Mouse (Mus musculus) limb, embryonic 10.5 days (tissue): Measurements from ENCODE around the gene Yod1. TPM values are rescaled to one million over a fixed set of nuclear protein-coding genes. Genes with fewer than 3 reads are reported as not detected.
A peak's percentile ranks its signal among the peaks of the same experiment; 100 is the strongest.

Experiments
- DNase-seq: peaks from one replicate; pipeline ENCODE4 v3.0.0-alpha.2; 2017; ENCODE audit warnings: low spot score
- H3K27ac ChIP-seq: fragments of 300-500 bp; sonication (generic); 2 replicates; pipeline ENCODE4 v1.5.1; 2016; ENCODE audit warnings: mild to moderate bottlenecking
- H3K27me3 ChIP-seq: fragments of 300-500 bp; sonication (generic); 2 replicates; pipeline ENCODE4 v1.6.1; 2016; ENCODE audit warnings: low read depth, mild to moderate bottlenecking; ENCODE audit not compliant: poor library complexity, severe bottlenecking
- H3K36me3 ChIP-seq: fragments of 300-500 bp; sonication (generic); 2 replicates; pipeline ENCODE4 v1.6.1; 2016; ENCODE audit warnings: mild to moderate bottlenecking, moderate library complexity
- H3K4me1 ChIP-seq: fragments of 300-500 bp; sonication (generic); 2 replicates; pipeline ENCODE4 v1.6.1; 2016
- H3K4me3 ChIP-seq: fragments of 300-500 bp; sonication (generic); 2 replicates; pipeline ENCODE4 v1.5.1; 2016; ENCODE audit warnings: mild to moderate bottlenecking, moderate library complexity
- H3K9me3 ChIP-seq: fragments of 300-500 bp; sonication (generic); replicated peaks from 2 replicates; pipeline ENCODE4 v1.6.1; 2016; ENCODE audit warnings: mild to moderate bottlenecking
- WGBS: fragments of 180-500 bp; shearing (Covaris S2); methylation state at CpG from one replicate; pipeline ENCODE4 v1.1.7; 2016; 5-methylcytosine and 5-hydroxymethylcytosine counted together
- polyA plus RNA-seq: library from polyadenylated mRNA; unstranded; fragments of >200 nt; fragmentation: Nextera tagmentation; extraction: Ambion mirVana; gene quantifications from 2 replicates; pipeline ENCODE4 v1.2.1, GENCODE M21; 2016

Yod1 gene
- polyA plus RNA-seq, 1 experiment from 2014 or later, result 8.2 TPM

DNA sequence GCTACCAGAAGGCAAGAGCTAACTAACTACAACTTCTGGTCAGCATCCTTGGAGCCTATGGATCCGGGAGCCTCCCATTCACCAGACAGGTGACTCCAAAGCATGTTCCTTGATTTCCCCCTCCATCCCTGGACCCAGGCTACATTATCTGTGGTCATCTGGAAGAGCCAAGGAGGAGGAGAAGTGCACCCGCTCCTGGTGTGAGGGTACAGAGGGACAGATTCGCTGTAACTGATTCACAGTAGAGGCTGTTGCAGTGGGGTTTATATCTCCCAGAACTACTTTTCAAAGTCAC lies 962 bp upstream of the Yod1 start:
- H3K27ac ChIP-seq, result peak overlapping the region; percentile 91
- H3K36me3 ChIP-seq, result peaks cover 11% of the 10 kb centered on the region
- DNase-seq, result no peak
- peaks cover 21% of the 10 kb centered on the region for H3K27me3 ChIP-seq
- H3K9me3 ChIP-seq, result no peaks in the 10 kb centered on the region
- 0% methylated on average over 3 of the region's 3 CpGs for WGBS
- peaks cover 22% of the 10 kb centered on the region for H3K4me1 ChIP-seq
- peak overlapping the region; percentile 74 for H3K4me3 ChIP-seq

DNA sequence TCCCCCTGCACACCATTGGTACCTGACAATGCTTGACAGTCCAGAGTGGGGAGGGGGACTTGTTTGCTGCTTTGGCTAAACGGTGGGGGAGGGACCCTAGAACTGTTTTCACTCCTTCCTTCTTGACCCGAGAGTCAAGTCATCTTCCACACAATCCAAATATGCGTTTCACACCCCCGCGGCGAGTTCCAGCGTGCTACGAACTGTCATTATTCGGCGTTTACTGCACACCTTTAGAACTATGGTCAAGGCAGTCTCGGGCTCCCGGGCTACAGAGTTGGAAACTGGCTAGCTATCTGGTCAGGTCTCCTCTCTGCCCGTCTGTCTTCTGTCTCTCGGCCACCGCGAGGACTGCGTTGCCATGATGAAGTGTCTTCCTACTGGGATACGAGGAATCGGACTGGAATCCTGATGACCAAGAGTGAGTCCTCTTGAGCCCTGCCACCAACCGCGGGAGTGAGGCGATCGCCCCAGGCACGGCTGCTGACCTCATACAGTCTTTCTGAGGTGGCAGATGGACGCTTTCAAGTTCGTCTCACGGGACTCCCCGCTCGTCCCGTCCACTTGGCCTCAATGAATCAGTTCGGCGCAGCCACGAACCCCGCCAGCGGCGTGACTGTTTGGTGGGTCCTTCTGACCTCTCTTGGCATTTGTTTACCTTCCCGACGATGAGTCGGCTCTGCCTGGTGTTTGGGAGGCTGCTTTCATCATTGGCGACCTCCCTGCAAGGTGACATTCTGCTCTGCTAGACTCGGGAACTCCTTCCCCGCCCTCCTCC lies 425 bp upstream of the Yod1 start:
- Histone ChIP-seq H3K4me3 (peak overlapping the region; percentile 74), H3K36me3 (peaks cover 11% of the 10 kb centered on the region), H3K4me1 (peaks cover 22% of the 10 kb centered on the region), H3K27me3 (peaks cover 21% of the 10 kb centered on the region), H3K9me3 (no peaks in the 10 kb centered on the region), H3K27ac (peak overlapping the region; percentile 91)
- DNase-seq, result no peak
- WGBS, result under 1% methylated on average over 42 of the region's 42 CpGs

DNA sequence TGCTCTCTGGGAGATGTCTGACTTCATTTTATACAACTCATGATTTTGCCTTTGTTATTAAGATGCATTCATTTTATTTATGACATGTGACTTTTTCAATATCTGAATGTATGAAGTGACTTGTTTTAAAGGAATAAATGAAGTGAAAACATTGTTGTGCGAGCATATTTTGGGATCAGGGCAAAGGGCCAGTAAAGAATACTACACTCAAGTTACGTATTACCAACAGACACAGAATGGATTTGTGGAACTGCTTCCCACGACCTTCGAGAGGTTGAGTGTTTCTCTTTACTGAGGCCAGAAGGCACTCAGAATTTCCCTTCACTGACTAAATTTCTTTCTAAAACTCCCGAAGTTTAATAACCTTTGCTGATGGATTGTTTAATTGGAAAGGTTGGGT lies 7.1 kb downstream of the Yod1 start:
- no peak overlapping the region for H3K27ac ChIP-seq
- no peak overlapping the region for H3K4me3 ChIP-seq
- H3K4me1 ChIP-seq, result no peaks in the 10 kb centered on the region
- H3K27me3 ChIP-seq, result no peaks in the 10 kb centered on the region
- 90% methylated on average over 5 of the region's 5 CpGs for WGBS
- H3K9me3 ChIP-seq, result no peaks in the 10 kb centered on the region
- peaks cover 4% of the 10 kb centered on the region for H3K36me3 ChIP-seq
- no peak for DNase-seq

DNA sequence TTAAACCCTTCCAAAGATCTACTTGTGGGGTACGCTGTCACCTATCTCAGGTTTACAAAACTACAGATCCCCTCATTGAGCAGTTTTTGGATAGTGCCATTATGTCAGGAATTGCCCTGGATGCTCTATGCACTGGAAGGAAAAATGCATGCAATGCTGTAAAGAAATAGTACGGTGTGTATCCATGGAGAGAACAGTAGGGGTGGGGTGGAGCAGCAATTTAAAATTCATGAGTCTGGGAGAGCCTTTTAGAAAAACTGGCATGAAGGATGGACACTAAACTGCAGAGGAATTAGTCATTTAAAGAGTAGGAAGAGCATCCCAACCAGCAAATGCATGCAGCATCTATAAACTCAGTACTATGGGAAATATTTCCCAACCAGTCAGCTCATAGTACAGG lies 9.3 kb downstream of the Yod1 start:
- Histone ChIP-seq H3K9me3 (no peaks in the 10 kb centered on the region), H3K4me1 (no peaks in the 10 kb centered on the region), H3K27ac (no peak overlapping the region), H3K4me3 (no peak overlapping the region), H3K36me3 (no peaks in the 10 kb centered on the region; the same call in 1 of the 2 replicates), H3K27me3 (no peaks in the 10 kb centered on the region)
- 94% methylated on average over 2 of the region's 2 CpGs for WGBS
- DNase-seq, result no peak

DNA sequence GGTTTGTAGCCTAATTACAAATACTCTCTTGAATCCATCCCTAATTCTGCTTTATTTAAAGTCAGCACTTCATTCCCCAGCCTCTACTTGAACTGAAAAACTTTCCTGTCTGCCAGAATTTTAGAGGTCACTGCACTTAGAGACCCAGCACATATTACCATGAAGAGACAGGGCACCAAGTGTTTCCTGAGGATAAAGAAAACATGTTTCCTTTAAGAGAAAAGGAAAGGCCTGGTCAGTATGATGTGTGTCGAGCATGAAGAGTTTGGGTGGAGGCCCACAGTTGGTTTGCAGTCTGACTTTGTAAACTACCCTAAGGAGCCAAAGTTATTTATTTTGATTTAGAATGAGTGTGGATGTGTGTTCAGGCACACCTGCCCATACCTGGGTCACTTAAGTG lies 10.9 kb downstream of the Yod1 start:
- Histone ChIP-seq H3K27ac (no peak overlapping the region), H3K4me1 (peaks cover 7% of the 10 kb centered on the region), H3K27me3 (no peaks in the 10 kb centered on the region), H3K4me3 (no peak overlapping the region), H3K36me3 (no peaks in the 10 kb centered on the region; the same call in 1 of the 2 replicates), H3K9me3 (no peaks in the 10 kb centered on the region)
- 80% methylated on average over 1 of the region's 1 CpGs for WGBS
- no peak for DNase-seq

DNA sequence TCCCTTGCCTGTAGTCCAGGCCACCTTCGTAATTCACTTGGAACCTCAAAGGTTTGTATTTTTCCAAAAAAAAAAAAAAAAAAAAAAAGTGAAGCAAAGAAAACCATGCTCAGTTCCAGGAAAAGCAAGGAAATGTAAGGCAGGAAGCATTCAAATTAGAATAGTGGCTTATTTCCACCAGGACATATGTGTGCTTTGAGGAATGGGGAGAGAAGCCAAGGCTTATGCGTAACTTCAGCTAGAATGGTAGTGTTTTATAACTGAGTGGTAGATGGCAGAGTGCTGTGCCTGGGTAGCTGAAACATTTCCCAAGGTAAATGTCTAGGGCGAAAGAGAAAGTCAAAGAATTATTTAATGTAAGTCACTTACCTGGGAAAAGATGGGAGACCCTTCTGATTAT lies 11.6 kb downstream of the Yod1 start:
- Histone ChIP-seq H3K9me3 (no peaks in the 10 kb centered on the region), H3K27ac (no peak overlapping the region), H3K36me3 (no peaks in the 10 kb centered on the region; the same call in 1 of the 2 replicates), H3K27me3 (no peaks in the 10 kb centered on the region), H3K4me3 (no peak overlapping the region), H3K4me1 (peaks cover 7% of the 10 kb centered on the region)
- no peak for DNase-seq
- WGBS, result 96% methylated on average over 3 of the region's 3 CpGs

DNA sequence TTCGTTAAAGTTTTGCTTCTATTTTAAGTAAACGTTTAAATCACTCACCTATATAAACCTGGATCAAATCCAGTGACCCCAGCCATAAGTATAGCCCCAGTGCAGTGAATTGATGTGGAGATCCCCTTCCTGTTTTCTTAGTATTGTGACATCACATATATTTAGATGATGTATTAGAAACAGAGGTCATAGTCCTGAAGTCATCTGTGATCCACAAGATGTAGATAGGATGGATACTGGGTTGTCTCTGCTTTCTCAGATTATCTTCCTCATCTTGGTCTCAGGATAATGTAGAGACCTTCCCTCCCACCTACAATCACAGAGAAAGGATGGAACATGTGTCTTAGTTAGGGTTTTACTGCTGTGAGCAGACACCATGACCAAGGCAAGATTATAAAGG lies 12.0 kb downstream of the Yod1 start, which contains the start of gene Pfkfb2:
TSS of gene Pfkfb2 (minus strand) at position 101 of the 400 bp plus-strand sequence.
- H3K4me3 ChIP-seq, result no peak within 1 kb of the TSS
- H3K27ac ChIP-seq, result no peak within 1 kb of the TSS
- peaks cover 7% of the 10 kb centered on the region for H3K4me1 ChIP-seq
- 85% methylated on average over 2 of the region's 2 CpGs for WGBS
- H3K27me3 ChIP-seq, result no peaks in the 10 kb centered on the region
- no peaks in the 10 kb centered on the region for H3K36me3 ChIP-seq
- DNase-seq, result no peak
- H3K9me3 ChIP-seq, result no peaks in the 10 kb centered on the region

DNA sequence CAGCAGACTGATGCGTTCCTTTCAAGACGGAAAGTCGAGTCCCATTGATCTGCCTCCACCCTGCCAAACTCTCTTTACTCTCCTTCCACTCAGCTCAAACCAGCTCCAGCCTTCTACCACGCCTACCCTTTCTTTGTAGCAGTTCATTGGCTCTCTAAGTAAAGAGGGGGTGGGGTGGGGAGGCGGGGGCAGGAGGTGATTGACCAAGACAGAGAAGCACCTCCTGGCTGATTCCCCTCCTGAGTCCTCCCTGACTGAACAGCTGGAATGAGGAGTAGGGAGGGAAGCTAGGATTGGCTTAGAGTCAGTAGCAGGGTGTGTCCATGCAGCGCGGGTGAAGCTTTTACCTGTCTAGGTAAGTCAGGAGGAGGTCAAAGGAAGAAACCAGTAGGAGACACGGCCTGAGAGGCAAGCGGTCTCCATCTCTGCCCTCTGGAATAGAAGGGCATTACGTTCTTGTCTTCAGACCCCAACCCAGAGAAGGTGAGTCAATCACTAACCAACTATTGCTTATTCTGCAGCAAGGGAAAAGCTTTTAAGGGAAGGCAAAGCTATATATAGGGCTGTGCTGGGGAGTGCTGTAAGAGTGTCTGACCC lies 14.7 kb downstream of the Yod1 start, which contains the start of gene AA986860:
TSS of gene AA986860 (plus strand) at position 236 of the 597 bp plus-strand sequence.
- no peak within 1 kb of the TSS for H3K27ac ChIP-seq
- no peaks in the 10 kb centered on the region for H3K36me3 ChIP-seq
- WGBS, result 5% methylated on average over 10 of the region's 10 CpGs
- H3K4me1 ChIP-seq, result peaks cover 7% of the 10 kb centered on the region
- no peaks in the 10 kb centered on the region for H3K9me3 ChIP-seq
- no peaks in the 10 kb centered on the region for H3K27me3 ChIP-seq
- DNase-seq, result peak; percentile 38
- H3K4me3 ChIP-seq, result peak within 1 kb of the TSS; percentile 31

DNA sequence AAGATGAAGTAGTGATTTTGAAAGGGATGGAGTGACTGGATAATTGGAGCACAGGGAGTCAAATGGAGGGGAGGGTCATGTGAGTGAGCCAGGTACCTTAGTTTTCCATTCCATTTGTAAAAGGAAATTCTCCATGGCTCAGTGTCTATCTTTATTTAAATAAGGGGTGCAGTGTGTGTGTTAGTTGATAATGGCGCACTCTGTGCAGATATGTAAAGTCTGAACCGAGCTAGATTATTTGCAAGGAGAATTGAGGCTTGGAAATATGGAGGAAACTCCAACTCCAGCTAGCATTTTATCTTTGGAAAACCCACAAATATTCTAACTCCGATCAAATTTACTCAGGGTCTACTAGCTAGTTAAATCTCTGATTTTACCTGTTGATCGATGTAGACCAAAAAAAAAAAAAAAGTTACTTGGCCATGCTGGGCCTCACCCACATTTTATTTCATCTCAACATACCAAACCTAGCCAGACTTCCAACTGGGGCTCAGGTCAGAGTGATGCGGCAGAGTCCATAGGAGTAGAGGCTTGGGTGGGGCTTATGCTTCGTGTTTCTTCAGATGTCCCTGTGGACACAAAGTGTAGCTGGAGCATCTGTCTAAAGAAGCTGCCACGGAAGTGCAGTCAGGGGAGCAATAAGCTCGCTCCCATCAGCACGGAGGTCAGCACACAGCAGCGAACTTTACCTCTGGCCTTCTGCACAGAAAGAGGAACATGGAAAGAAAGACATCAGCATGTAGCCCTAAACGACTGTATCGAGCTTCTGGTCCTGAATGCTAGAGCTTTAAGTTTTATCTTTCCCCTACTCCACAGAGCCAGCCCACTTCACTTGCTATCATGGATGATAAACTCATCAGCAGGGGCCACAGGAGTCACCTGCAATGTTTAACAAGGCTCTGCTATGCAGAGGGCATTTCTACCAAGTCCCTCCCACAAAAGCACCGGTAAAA lies 15.9 kb downstream of the Yod1 start:
- Histone ChIP-seq H3K9me3 (no peaks in the 10 kb centered on the region), H3K27me3 (0 out of 2 replicates have a peak, but pooled peaks cover 3% of the 10 kb centered on the region), H3K4me1 (peaks cover 11% of the 10 kb centered on the region), H3K4me3 (no peak overlapping the region), H3K27ac (no peak overlapping the region), H3K36me3 (no peaks in the 10 kb centered on the region)
- DNase-seq, result no peak
- 91% methylated on average over 13 of the region's 13 CpGs for WGBS

DNA sequence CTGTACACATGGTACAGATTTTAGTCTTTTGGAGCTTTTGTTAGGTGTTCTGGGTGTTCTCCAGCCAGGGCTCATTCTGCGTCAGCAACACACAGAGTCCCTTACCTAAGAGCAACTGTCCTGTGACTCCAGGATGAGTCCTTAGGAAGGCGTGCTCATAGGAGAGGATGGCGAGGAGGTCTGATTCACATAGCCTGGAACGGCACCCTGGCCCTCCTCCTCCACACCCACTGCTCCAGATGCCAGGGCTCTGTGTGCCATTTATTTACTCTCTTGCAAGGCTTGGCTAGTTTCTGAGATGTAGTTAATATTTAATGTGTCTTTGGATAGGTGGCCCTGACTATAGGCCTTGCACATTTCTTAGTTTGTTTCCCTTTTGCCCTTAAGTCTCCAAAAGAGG lies 16.5 kb downstream of the Yod1 start:
- H3K9me3 ChIP-seq, result no peaks in the 10 kb centered on the region
- H3K27me3 ChIP-seq, result 0 out of 2 replicates have a peak, but pooled peaks cover 3% of the 10 kb centered on the region
- H3K36me3 ChIP-seq, result no peaks in the 10 kb centered on the region
- no peak overlapping the region for H3K27ac ChIP-seq
- no peak for DNase-seq
- 80% methylated on average over 4 of the region's 4 CpGs for WGBS
- no peak overlapping the region for H3K4me3 ChIP-seq
- H3K4me1 ChIP-seq, result peaks cover 11% of the 10 kb centered on the region

DNA sequence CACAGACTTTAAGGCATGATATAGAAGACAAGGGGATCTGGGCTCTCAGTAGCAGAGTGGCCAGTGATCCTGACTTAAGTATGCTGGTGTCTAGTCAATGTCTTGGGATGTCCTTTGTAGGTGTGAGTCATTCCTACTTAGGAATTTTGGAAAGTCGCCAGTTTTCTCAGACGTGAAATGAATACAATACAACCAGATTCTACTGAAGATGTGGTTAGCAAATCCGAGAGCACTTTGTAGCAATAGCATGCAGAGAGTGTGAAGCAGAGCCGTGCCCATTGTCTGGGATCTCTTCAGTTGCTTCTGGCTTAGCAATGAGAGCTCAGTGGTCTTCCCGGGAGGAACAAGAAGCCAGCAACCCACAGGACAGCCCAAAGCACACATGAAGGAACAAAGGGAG lies 17.3 kb downstream of the Yod1 start:
- Histone ChIP-seq H3K4me1 (peaks cover 11% of the 10 kb centered on the region), H3K27me3 (0 out of 2 replicates have a peak, but pooled peaks cover 3% of the 10 kb centered on the region), H3K36me3 (no peaks in the 10 kb centered on the region), H3K4me3 (no peak overlapping the region), H3K27ac (no peak overlapping the region), H3K9me3 (no peaks in the 10 kb centered on the region)
- no peak for DNase-seq
- 79% methylated on average over 5 of the region's 5 CpGs for WGBS

DNA sequence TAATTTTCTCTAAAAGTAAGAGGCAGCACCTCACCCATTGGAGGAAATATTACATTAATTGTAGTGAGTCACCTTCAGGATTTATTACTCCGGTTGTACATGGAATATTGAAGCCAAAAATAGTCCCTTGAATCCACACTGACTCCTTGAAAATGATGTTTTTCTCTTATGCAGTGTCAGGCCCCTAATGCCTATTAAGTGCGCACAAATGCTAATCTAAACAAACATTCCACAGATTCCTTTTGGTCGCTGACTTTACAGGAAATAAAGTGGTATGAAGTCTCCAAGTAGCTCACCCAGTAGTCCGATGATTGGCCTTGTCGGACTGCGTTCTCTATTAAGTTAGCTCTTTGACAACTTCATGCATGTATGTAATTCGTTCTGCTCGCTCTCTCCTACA lies 17.7 kb downstream of the Yod1 start:
- no peak for DNase-seq
- Histone ChIP-seq H3K9me3 (no peaks in the 10 kb centered on the region), H3K4me1 (peaks cover 11% of the 10 kb centered on the region), H3K4me3 (no peak overlapping the region), H3K27ac (no peak overlapping the region), H3K36me3 (no peaks in the 10 kb centered on the region), H3K27me3 (0 out of 2 replicates have a peak, but pooled peaks cover 3% of the 10 kb centered on the region)
- 84% methylated on average over 8 of the region's 8 CpGs for WGBS
